15 mouse cellular contexts compared by ENCODE assay signal in genomic region chr3:69515730-69516350, GRCm38 (mm10).
A peak's percentile ranks its signal among the peaks of the same experiment; 100 is the strongest.
DNase-seq lines count a peak whose midpoint lies in the region; ATAC-seq and TF ChIP-seq lines count a peak whose summit lies in the region.
"Had no signal": no experiment of that assay in that cellular context is flagged by ENCODE, and none has a peak within 500 bp of the region (broad histone marks: within the 10 kb centered on the region; RNA-seq: fewer than 3 reads in every experiment).

No protein-coding gene starts in this region.

- H3K4me3 ChIP-seq in midbrain, embryonic 11.5 days (ENCODE audit: low read depth, low read length): no peak overlapping the region
- H3K4me3 ChIP-seq in midbrain, postnatal 0 days (ENCODE audit: low read depth, low read length): no peak overlapping the region
- no peak overlapping the region for H3K4me3 ChIP-seq in kidney, postnatal 0 days (replicated peaks; ENCODE audit: low read depth, low read length)
- no peak overlapping the region for H3K4me3 ChIP-seq in stomach, postnatal 0 days (ENCODE audit: low read depth, low read length)
- no peak overlapping the region for H3K4me3 ChIP-seq in forebrain, embryonic 14.5 days (ENCODE audit: low read depth, low read length)
- H3K4me3 ChIP-seq: embryonic facial prominence, embryonic 13.5 days; forebrain, embryonic 12.5 days; lung, embryonic 15.5 days; neural tube, embryonic 12.5 days had no signal

- H3K9me3 ChIP-seq in midbrain, embryonic 11.5 days (ENCODE audit: control insufficient read depth, low read length): no peaks in the 10 kb centered on the region
- no peaks in the 10 kb centered on the region for H3K9me3 ChIP-seq in midbrain, postnatal 0 days (ENCODE audit: low read length)
- no peaks in the 10 kb centered on the region for H3K9me3 ChIP-seq in kidney, postnatal 0 days (replicated peaks; ENCODE audit: low read length)
- H3K9me3 ChIP-seq in stomach, postnatal 0 days (ENCODE audit: control insufficient read depth, low read length): no peaks in the 10 kb centered on the region
- H3K9me3 ChIP-seq in forebrain, embryonic 14.5 days (replicated peaks; ENCODE audit: control insufficient read depth, low read length): no peaks in the 10 kb centered on the region
- H3K9me3 ChIP-seq: embryonic facial prominence, embryonic 13.5 days; forebrain, embryonic 12.5 days; lung, embryonic 15.5 days; neural tube, embryonic 12.5 days had no signal

- no peak overlapping the region for H3K4me2 ChIP-seq in midbrain, embryonic 11.5 days
- no peak overlapping the region for H3K4me2 ChIP-seq in midbrain, postnatal 0 days (ENCODE audit: low read depth, low read length, poor library complexity, severe bottlenecking)
- H3K4me2 ChIP-seq in kidney, postnatal 0 days (ENCODE audit: low read length): no peak overlapping the region
- H3K4me2 ChIP-seq in stomach, postnatal 0 days (replicated peaks; ENCODE audit: low read depth): no peak overlapping the region
- no peak overlapping the region for H3K4me2 ChIP-seq in forebrain, embryonic 14.5 days (ENCODE audit: low read length)
- H3K4me2 ChIP-seq: embryonic facial prominence, embryonic 13.5 days; forebrain, embryonic 12.5 days; lung, embryonic 15.5 days; neural tube, embryonic 12.5 days had no signal

- no peak overlapping the region for H3K27ac ChIP-seq in midbrain, embryonic 11.5 days (ENCODE audit: low read depth, low read length)
- H3K27ac ChIP-seq in midbrain, postnatal 0 days (ENCODE audit: low read depth, low read length): no peak overlapping the region
- peak overlapping the region; percentile 26; the same call in 1 of the 2 replicates for H3K27ac ChIP-seq in kidney, postnatal 0 days
- no peak overlapping the region for H3K27ac ChIP-seq in stomach, postnatal 0 days (replicated peaks)
- no peak overlapping the region for H3K27ac ChIP-seq in forebrain, embryonic 14.5 days (ENCODE audit: low read depth, low read length)
- H3K27ac ChIP-seq: embryonic facial prominence, embryonic 13.5 days; forebrain, embryonic 12.5 days; lung, embryonic 15.5 days; neural tube, embryonic 12.5 days had no signal

- no peaks in the 10 kb centered on the region for H3K36me3 ChIP-seq in midbrain, embryonic 11.5 days (ENCODE audit: control insufficient read depth, insufficient read depth, low read length)
- no peaks in the 10 kb centered on the region for H3K36me3 ChIP-seq in midbrain, postnatal 0 days (ENCODE audit: insufficient read depth, low read length)
- no peaks in the 10 kb centered on the region for H3K36me3 ChIP-seq in kidney, postnatal 0 days (ENCODE audit: insufficient read depth, low read length)
- H3K36me3 ChIP-seq in stomach, postnatal 0 days (ENCODE audit: control insufficient read depth, insufficient read depth, low read length): no peaks in the 10 kb centered on the region
- no peaks in the 10 kb centered on the region for H3K36me3 ChIP-seq in forebrain, embryonic 14.5 days (ENCODE audit: control insufficient read depth, insufficient read depth, low read length)
- H3K36me3 ChIP-seq: embryonic facial prominence, embryonic 13.5 days; forebrain, embryonic 12.5 days; lung, embryonic 15.5 days; neural tube, embryonic 12.5 days had no signal

- no peak overlapping the region for H3K9ac ChIP-seq in midbrain, embryonic 11.5 days (ENCODE audit: low read length)
- H3K9ac ChIP-seq in midbrain, postnatal 0 days (replicated peaks; ENCODE audit: low read length, poor library complexity, severe bottlenecking): no peak overlapping the region
- no peak overlapping the region for H3K9ac ChIP-seq in kidney, postnatal 0 days (ENCODE audit: low read depth, low read length)
- H3K9ac ChIP-seq in stomach, postnatal 0 days (ENCODE audit: low read length): no peak overlapping the region
- H3K9ac ChIP-seq in forebrain, embryonic 14.5 days (ENCODE audit: low read length): no peak overlapping the region
- H3K9ac ChIP-seq: embryonic facial prominence, embryonic 13.5 days; forebrain, embryonic 12.5 days; lung, embryonic 15.5 days; neural tube, embryonic 12.5 days had no signal

- DNase-seq in midbrain, embryonic 11.5 days (ENCODE audit: low spot score, missing footprints): peak; percentile 19
- DNase-seq in midbrain, postnatal 0 days (ENCODE audit: low spot score): no peak
- peak; percentile 31 for DNase-seq in gonadal fat pad, adult 2 months (ENCODE audit: low read depth)
- no peak for DNase-seq in kidney, postnatal 0 days (ENCODE audit: low spot score)
- no peak for DNase-seq in stomach, postnatal 0 days (ENCODE audit: low spot score)
- no peak for DNase-seq in forebrain, embryonic 14.5 days (ENCODE audit: low spot score)
- DNase-seq in gastrocnemius, postnatal 4 days (ENCODE audit: low spot score in 2 of 2): no peak
- DNase-seq: cerebellum, adult 11 months; heart, postnatal 36 days; liver; right cerebral cortex, postnatal 4 days had no signal

- WGBS in midbrain, embryonic 11.5 days: 79% methylated on average over 13 of the region's 13 CpGs
- 74% methylated on average over 13 of the region's 13 CpGs for WGBS in midbrain, postnatal 0 days
- WGBS in kidney, postnatal 0 days: 41% methylated on average over 13 of the region's 13 CpGs
- WGBS in stomach, postnatal 0 days: 58% methylated on average over 13 of the region's 13 CpGs
- 67% methylated on average over 13 of the region's 13 CpGs for WGBS in forebrain, embryonic 14.5 days

- no peak for ATAC-seq in midbrain, embryonic 11.5 days (ENCODE audit: low FRiP score)
- ATAC-seq in midbrain, postnatal 0 days (ENCODE audit: low FRiP score): no peak
- peak; percentile 67 for ATAC-seq in kidney, postnatal 0 days (replicated peaks; ENCODE audit: low FRiP score, low read depth)
- ATAC-seq in stomach, postnatal 0 days (ENCODE audit: low FRiP score, low TSS enrichment): peak; percentile 53; the same call in 1 of the 2 replicates
- no peak for ATAC-seq in forebrain, embryonic 14.5 days

- H3K4me1 ChIP-seq in midbrain, embryonic 11.5 days (ENCODE audit: control insufficient read depth, insufficient read depth, low read length): no peaks in the 10 kb centered on the region
- H3K4me1 ChIP-seq in midbrain, postnatal 0 days (ENCODE audit: insufficient read depth, low read length): no peaks in the 10 kb centered on the region
- 0 out of 2 replicates have a peak, but pooled peaks cover 4% of the 10 kb centered on the region for H3K4me1 ChIP-seq in kidney, postnatal 0 days (replicated peaks; ENCODE audit: insufficient read depth, low read length)
- no peaks in the 10 kb centered on the region for H3K4me1 ChIP-seq in stomach, postnatal 0 days (replicated peaks; ENCODE audit: control insufficient read depth, insufficient read depth)
- peaks cover 14% of the 10 kb centered on the region for H3K4me1 ChIP-seq in forebrain, embryonic 14.5 days (ENCODE audit: control insufficient read depth, insufficient read depth, low read length)
- H3K4me1 ChIP-seq: lung, embryonic 15.5 days had no signal

- no peak for TF ChIP-seq CTCF in midbrain, postnatal 0 days (IDR thresholded peaks at IDR 0.05)
- TF ChIP-seq CTCF in kidney, postnatal 0 days (IDR thresholded peaks at IDR 0.05; ENCODE audit: low read depth): no peak
- no peak for TF ChIP-seq CTCF in stomach, postnatal 0 days (IDR thresholded peaks at IDR 0.05; ENCODE audit: low read depth)

- H3K27me3 ChIP-seq in midbrain, embryonic 11.5 days (ENCODE audit: control insufficient read depth, insufficient read depth, low read length): no peaks in the 10 kb centered on the region
- no peaks in the 10 kb centered on the region for H3K27me3 ChIP-seq in midbrain, postnatal 0 days (ENCODE audit: insufficient read depth, low read length)
- no peaks in the 10 kb centered on the region for H3K27me3 ChIP-seq in kidney, postnatal 0 days (ENCODE audit: insufficient read depth, low read length)
- no peaks in the 10 kb centered on the region for H3K27me3 ChIP-seq in stomach, postnatal 0 days (ENCODE audit: control insufficient read depth, insufficient read depth, low read length)
- no peaks in the 10 kb centered on the region for H3K27me3 ChIP-seq in forebrain, embryonic 14.5 days (replicated peaks; ENCODE audit: control insufficient read depth, insufficient read depth, low read length)
- H3K27me3 ChIP-seq: embryonic facial prominence, embryonic 13.5 days; forebrain, embryonic 12.5 days; lung, embryonic 15.5 days; neural tube, embryonic 12.5 days had no signal

- no peak for TF ChIP-seq EP300 in stomach, postnatal 0 days (optimal IDR thresholded peaks at IDR 0.05)

Comparison
In these comparisons a context has a peak if more than half of its experiments do, and no peak if none do; other contexts are left out.
1. DNase-seq: peak in midbrain, embryonic 11.5 days (single experiment) and gonadal fat pad, adult 2 months (single experiment); none in midbrain, postnatal 0 days (single experiment), kidney, postnatal 0 days (single experiment), stomach, postnatal 0 days (single experiment), forebrain, embryonic 14.5 days (single experiment) and gastrocnemius, postnatal 4 days (0 of 2).
2. ATAC-seq: peak in kidney, postnatal 0 days (single experiment) and stomach, postnatal 0 days (single experiment); none in midbrain, embryonic 11.5 days (single experiment), midbrain, postnatal 0 days (single experiment) and forebrain, embryonic 14.5 days (single experiment).